Mouse (Mus musculus): ENCODE results near the gene Iqgap2. TPM values are rescaled to one million over a fixed set of nuclear protein-coding genes. Genes with fewer than 3 reads are reported as not detected.

The Iqgap2 gene
- total and polyA plus RNA-seq, 3 experiments = 0.08 to 0.14 (median 0.11) TPM

- H3K4me2 ChIP-seq (ENCODE audit: insufficient read depth, low read depth, poor library complexity, severe bottlenecking) = no peak overlapping the region
- no peak overlapping the region for H3K27ac ChIP-seq (ENCODE audit: insufficient read depth, low read depth)
- no peak overlapping the region for H3K4me3 ChIP-seq (replicated peaks in 1 of 3; ENCODE audit: low read depth in 2 of 3, low read length in 2 of 3, poor library complexity in 1 of 3)
- H3K79me2 ChIP-seq (replicated peaks; ENCODE audit: control insufficient read depth, extremely low read depth, insufficient read depth, poor library complexity, severe bottlenecking) = no peaks in the 10 kb centered on the region
- no peaks in the 10 kb centered on the region for H3K36me3 ChIP-seq (replicated peaks in 1 of 2; ENCODE audit: control insufficient read depth in 1 of 2, insufficient read depth in 1 of 2, low read length in 1 of 2)
- H3K27me3 ChIP-seq (replicated peaks) = no peaks in the 10 kb centered on the region
- peaks cover 3% of the 10 kb centered on the region for H3K9me3 ChIP-seq (replicated peaks; ENCODE audit: low read length)
- TF ChIP-seq CTCF (conservative IDR thresholded peaks at IDR 0.05 in 1 of 2, IDR thresholded peaks at IDR 0.05 in 1 of 2; ENCODE audit: low read depth in 2 of 2, low read length in 2 of 2) (no peak), PAX5 (IDR thresholded peaks at IDR 0.05; ENCODE audit: low read length) (no peak), POLR2A (IDR thresholded peaks at IDR 0.05; ENCODE audit: low read depth, low read length) (no peak), HCFC1 (IDR thresholded peaks at IDR 0.05; ENCODE audit: low read depth, low read length) (no peak), JUND (conservative IDR thresholded peaks at IDR 0.05; ENCODE audit: low read depth, low read length) (no peak), CHD1 (IDR thresholded peaks at IDR 0.05; ENCODE audit: low read depth, low read length) (no peak), GABPA (IDR thresholded peaks at IDR 0.05; ENCODE audit: insufficient replicate concordance, low read depth, low read length) (no peak), KAT2A (IDR thresholded peaks at IDR 0.05; ENCODE audit: insufficient replicate concordance, low read length) (no peak), CHD2 (IDR thresholded peaks at IDR 0.05; ENCODE audit: low read length) (no peak), TCF12 (IDR thresholded peaks at IDR 0.05; ENCODE audit: low read depth, low read length) (no peak), MAX (IDR thresholded peaks at IDR 0.05; ENCODE audit: low read length) (no peak), TBP (conservative IDR thresholded peaks at IDR 0.05; ENCODE audit: low read depth, low read length) (no peak), ZKSCAN1 (IDR thresholded peaks at IDR 0.05; ENCODE audit: borderline replicate concordance, low read depth, low read length) (no peak), USF1 (IDR thresholded peaks at IDR 0.05; ENCODE audit: low read depth, low read length) (no peak), IRF4 (IDR thresholded peaks at IDR 0.05; ENCODE audit: low read depth, low read length) (no peak), MXI1 (IDR thresholded peaks at IDR 0.05; ENCODE audit: low read depth, low read length) (no peak), RCOR1 (conservative IDR thresholded peaks at IDR 0.05; ENCODE audit: low read depth, low read length) (no peak), USF2 (conservative IDR thresholded peaks at IDR 0.05; ENCODE audit: low read depth, low read length) (no peak), BHLHE40 (IDR thresholded peaks at IDR 0.05; ENCODE audit: low read depth, low read length) (no peak)
- DNase-seq (ENCODE audit: extremely low read depth) = no peak
- dilution Hi-C loops (cut with MboI; ENCODE audit: extremely low pct_ligation_motif_present, extremely low pct_unique_long_range_greater_than_20kb, low sequenced_read_pairs) (no loop called here), in situ Hi-C loops (cut with MboI; ENCODE audit: low pct_ligation_motif_present, low pct_unique_long_range_greater_than_20kb, low sequenced_read_pairs) (no loop called here)
- H3K9ac ChIP-seq (ENCODE audit: insufficient read depth, low read depth) = no peak overlapping the region
- no peaks in the 10 kb centered on the region for H3K4me1 ChIP-seq (ENCODE audit: control insufficient read depth in 1 of 2, insufficient read depth in 2 of 2)
These were observed 17.5 kb upstream of the Iqgap2 start for GRCm38 (mm10) chr13:95909244-95909643.

GRCm38 (mm10) chr13:95902696-95903095, 11.0 kb upstream of the Iqgap2 start:
- Histone ChIP-seq H3K36me3 (replicated peaks in 1 of 2; ENCODE audit: control insufficient read depth in 1 of 2, insufficient read depth in 1 of 2, low read length in 1 of 2) (no peaks in the 10 kb centered on the region), H3K4me3 (replicated peaks in 1 of 3; ENCODE audit: low read depth in 2 of 3, low read length in 2 of 3, poor library complexity in 1 of 3) (no peak overlapping the region), H3K79me2 (replicated peaks; ENCODE audit: control insufficient read depth, extremely low read depth, insufficient read depth, poor library complexity, severe bottlenecking) (no peaks in the 10 kb centered on the region), H3K4me2 (ENCODE audit: insufficient read depth, low read depth, poor library complexity, severe bottlenecking) (no peak overlapping the region), H3K9ac (ENCODE audit: insufficient read depth, low read depth) (no peak overlapping the region), H3K27ac (ENCODE audit: insufficient read depth, low read depth) (no peak overlapping the region), H3K4me1 (ENCODE audit: control insufficient read depth in 1 of 2, insufficient read depth in 2 of 2) (no peaks in the 10 kb centered on the region), H3K27me3 (replicated peaks) (no peaks in the 10 kb centered on the region), H3K9me3 (replicated peaks; ENCODE audit: low read length) (peaks cover 5% of the 10 kb centered on the region)
- DNase-seq (ENCODE audit: extremely low read depth) = no peak
- in situ Hi-C loops (cut with MboI; ENCODE audit: low pct_ligation_motif_present, low pct_unique_long_range_greater_than_20kb, low sequenced_read_pairs) = no loop called here
- no peak for TF ChIP-seq JUND (conservative IDR thresholded peaks at IDR 0.05; ENCODE audit: low read depth, low read length)
- TF ChIP-seq KAT2A (IDR thresholded peaks at IDR 0.05; ENCODE audit: insufficient replicate concordance, low read length) = no peak
- TF ChIP-seq ZKSCAN1 (IDR thresholded peaks at IDR 0.05; ENCODE audit: borderline replicate concordance, low read depth, low read length) = no peak
- no peak for TF ChIP-seq BHLHE40 (IDR thresholded peaks at IDR 0.05; ENCODE audit: low read depth, low read length)
- TF ChIP-seq SMC3 (IDR thresholded peaks at IDR 0.05; ENCODE audit: low read depth, low read length) = no peak
- no peak for TF ChIP-seq ZC3H11A (IDR thresholded peaks at IDR 0.05; ENCODE audit: low read depth, low read length)
- no peak for TF ChIP-seq RCOR1 (conservative IDR thresholded peaks at IDR 0.05; ENCODE audit: low read depth, low read length)
- no peak for TF ChIP-seq NELFE (IDR thresholded peaks at IDR 0.05; ENCODE audit: low read depth, low read length)
- TF ChIP-seq USF1 (IDR thresholded peaks at IDR 0.05; ENCODE audit: low read depth, low read length) = no peak
- no peak for TF ChIP-seq GABPA (IDR thresholded peaks at IDR 0.05; ENCODE audit: insufficient replicate concordance, low read depth, low read length)
- TF ChIP-seq SIN3A (IDR thresholded peaks at IDR 0.05; ENCODE audit: low read length) = no peak
- TF ChIP-seq MYC (IDR thresholded peaks at IDR 0.05; ENCODE audit: low read depth, low read length) = no peak
- no peak for TF ChIP-seq RAD21 (IDR thresholded peaks at IDR 0.05; ENCODE audit: low read depth, low read length)
- TF ChIP-seq MAZ (IDR thresholded peaks at IDR 0.05; ENCODE audit: low read depth, low read length) = no peak
- no peak for TF ChIP-seq IRF4 (IDR thresholded peaks at IDR 0.05; ENCODE audit: low read depth, low read length)
- dilution Hi-C loops (cut with MboI; ENCODE audit: extremely low pct_ligation_motif_present, extremely low pct_unique_long_range_greater_than_20kb, low sequenced_read_pairs) = no loop called here
